ENCODE assay signal across 20 mouse cellular contexts in the genomic region with DNA sequence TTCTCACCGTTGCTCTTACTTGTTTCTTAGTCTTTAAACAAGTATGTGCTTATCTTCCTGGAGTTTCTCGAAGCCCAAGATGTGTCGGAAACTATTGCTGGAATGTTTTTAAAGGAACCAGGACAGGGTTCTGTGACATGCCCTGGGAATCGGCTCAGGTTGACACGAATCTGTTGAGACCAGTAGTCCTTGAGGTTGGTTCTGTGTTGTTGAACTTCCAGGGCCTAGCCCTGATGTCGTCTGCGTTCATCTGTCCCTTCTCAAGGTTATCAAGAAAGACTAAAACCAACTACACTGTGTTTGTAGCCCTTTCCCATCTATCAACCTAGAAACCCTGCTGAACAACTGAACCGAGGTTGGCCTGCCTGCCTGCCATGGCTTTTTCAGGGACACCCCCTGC.
"Had no signal": no experiment of that assay in that cellular context is flagged by ENCODE, and none has a peak within 500 bp of the region (broad histone marks: within the 10 kb centered on the region; RNA-seq: fewer than 3 reads in every experiment).

No protein-coding gene starts in this region.

- H3K27me3 ChIP-seq: forebrain, embryonic 15.5 days; heart, embryonic 13.5 days; heart, embryonic 15.5 days; hindbrain, embryonic 13.5 days; hindbrain, embryonic 15.5 days; limb, embryonic 13.5 days; limb, embryonic 15.5 days had no signal

- H3K9ac ChIP-seq: forebrain, embryonic 15.5 days; forebrain, postnatal 0 days; heart, embryonic 13.5 days; heart, embryonic 15.5 days; hindbrain, embryonic 13.5 days; hindbrain, embryonic 15.5 days; limb, embryonic 13.5 days; limb, embryonic 15.5 days had no signal

- DNase-seq: forebrain, postnatal 0 days; gastrocnemius, postnatal 14 days; gastrocnemius, postnatal 36 days; heart, adult 18-20 months; heart, postnatal 14 days; heart, postnatal 36 days; layer of hippocampus, adult 9-11 months; layer of hippocampus, postnatal 36 days; left cerebral cortex, postnatal 4 days had no signal

- H3K27ac ChIP-seq: forebrain, embryonic 15.5 days; heart, embryonic 10.5 days; heart, embryonic 15.5 days; hindbrain, embryonic 13.5 days; hindbrain, embryonic 15.5 days; hindbrain, postnatal 0 days; limb, embryonic 13.5 days; limb, embryonic 15.5 days had no signal

- ATAC-seq: forebrain, embryonic 15.5 days; forebrain, postnatal 0 days; hindbrain, postnatal 0 days; intestine, embryonic 16.5 days had no signal

- H3K4me2 ChIP-seq: forebrain, embryonic 15.5 days; heart, embryonic 13.5 days; heart, embryonic 15.5 days; hindbrain, embryonic 13.5 days; hindbrain, embryonic 15.5 days; limb, embryonic 13.5 days; limb, embryonic 15.5 days; liver, embryonic 11.5 days had no signal

- H3K4me3 ChIP-seq: forebrain, embryonic 15.5 days; heart, embryonic 10.5 days; heart, embryonic 13.5 days; heart, embryonic 15.5 days; hindbrain, embryonic 13.5 days; hindbrain, embryonic 15.5 days; limb, embryonic 13.5 days; limb, embryonic 15.5 days had no signal

- H3K9me3 ChIP-seq: forebrain, embryonic 15.5 days; heart, embryonic 10.5 days; heart, embryonic 13.5 days; heart, embryonic 15.5 days; hindbrain, embryonic 13.5 days; hindbrain, embryonic 15.5 days; limb, embryonic 13.5 days; limb, embryonic 15.5 days had no signal

- H3K36me3 ChIP-seq: forebrain, embryonic 15.5 days; heart, embryonic 15.5 days had no signal
